Mouse (Mus musculus) heart, adult 2 months (tissue): ENCODE measurements around the gene Agrp.

ENCODE experiments used
- EP300 ChIP-seq: fragments of 200-500 bp; IDR thresholded peaks from 2 replicates; pipeline ENCODE4 v1.6.1; 2011; ENCODE audit warnings: low read depth, low read length, control low read depth; ENCODE audit not compliant: insufficient read depth
- POLR2A ChIP-seq: fragments of 200-500 bp; IDR thresholded peaks from 2 replicates; pipeline ENCODE4 v1.6.1; 2011; ENCODE audit warnings: mild to moderate bottlenecking, low read depth, low read length, control low read depth; ENCODE audit not compliant: insufficient read depth

DNA sequence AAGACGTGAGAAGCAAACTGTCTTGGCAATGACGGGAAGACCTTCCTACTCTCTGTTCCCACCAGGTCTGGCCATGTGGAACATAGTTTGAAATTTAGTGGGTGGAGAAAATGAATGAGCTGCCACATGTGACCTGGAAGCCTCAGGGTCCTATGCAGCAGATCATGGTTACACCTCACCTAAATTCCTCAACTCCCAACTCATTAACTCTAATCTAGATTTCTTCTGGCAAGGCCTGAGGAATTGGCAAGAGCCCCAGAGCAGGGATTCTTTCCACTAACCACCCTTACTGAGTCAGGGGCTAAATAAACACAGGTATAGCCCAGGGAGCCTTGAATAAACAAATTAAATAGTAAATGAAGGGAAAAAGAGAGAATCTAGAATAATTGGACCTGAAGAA, 85.2 kb downstream of the Agrp start:
- TF ChIP-seq EP300 (no peak), POLR2A (no peak)
